Mouse (Mus musculus): Measurements from ENCODE around the gene 9130213A22Rik. TPM values are rescaled to one million over a fixed set of nuclear protein-coding genes. Genes with fewer than 3 reads are reported as not detected.

9130213A22Rik gene
- polyA plus RNA-seq, 1 experiment from 2014 or later, result 0.25 TPM

GRCm38 (mm10) chr11:69125041-69125851, 2.9 kb upstream of the 9130213A22Rik start:
- peak overlapping the region; percentile 78 for H3K27ac ChIP-seq
- peaks cover 4% of the 10 kb centered on the region; the same call in 1 of the 2 replicates for H3K4me1 ChIP-seq (replicated peaks; ENCODE audit: insufficient read depth, low read length)
- H3K9me3 ChIP-seq (replicated peaks; ENCODE audit: low read length), result no peaks in the 10 kb centered on the region
- DNase-seq (ENCODE audit: low spot score), result peak; percentile 95
- TF ChIP-seq CTCF (IDR thresholded peaks at IDR 0.05; ENCODE audit: low read depth), result peak; percentile 74
- WGBS, result under 1% methylated on average over 24 of the region's 24 CpGs
- H3K36me3 ChIP-seq (ENCODE audit: insufficient read depth, low read length), result no peaks in the 10 kb centered on the region
- H3K4me2 ChIP-seq (ENCODE audit: low read length), result peak overlapping the region; percentile 69
- H3K9ac ChIP-seq (ENCODE audit: low read depth, low read length), result peak overlapping the region; percentile 54
- H3K27me3 ChIP-seq (ENCODE audit: insufficient read depth, low read length), result no peaks in the 10 kb centered on the region
- ATAC-seq (replicated peaks; ENCODE audit: low FRiP score, low read depth), result peak; percentile 66
- peak overlapping the region; percentile 52 for H3K4me3 ChIP-seq (replicated peaks; ENCODE audit: low read depth, low read length)

DNA sequence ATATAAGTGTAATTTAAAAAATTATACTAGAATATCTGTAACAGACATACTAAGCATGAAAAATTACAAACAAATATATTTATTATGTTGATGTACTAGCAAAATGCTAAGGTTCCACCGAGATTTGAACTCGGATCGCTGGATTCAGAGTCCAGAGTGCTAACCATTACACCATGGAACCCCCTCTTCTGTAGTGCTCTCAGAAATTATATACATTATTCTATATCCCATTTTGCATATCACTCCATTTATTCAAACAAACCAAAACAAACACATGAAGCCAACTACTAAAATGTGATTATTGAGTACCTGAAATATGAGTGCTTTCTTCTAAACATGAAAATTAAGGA, 2.1 kb upstream of the 9130213A22Rik start:
- ATAC-seq (replicated peaks; ENCODE audit: low FRiP score, low read depth), result no peak

DNA sequence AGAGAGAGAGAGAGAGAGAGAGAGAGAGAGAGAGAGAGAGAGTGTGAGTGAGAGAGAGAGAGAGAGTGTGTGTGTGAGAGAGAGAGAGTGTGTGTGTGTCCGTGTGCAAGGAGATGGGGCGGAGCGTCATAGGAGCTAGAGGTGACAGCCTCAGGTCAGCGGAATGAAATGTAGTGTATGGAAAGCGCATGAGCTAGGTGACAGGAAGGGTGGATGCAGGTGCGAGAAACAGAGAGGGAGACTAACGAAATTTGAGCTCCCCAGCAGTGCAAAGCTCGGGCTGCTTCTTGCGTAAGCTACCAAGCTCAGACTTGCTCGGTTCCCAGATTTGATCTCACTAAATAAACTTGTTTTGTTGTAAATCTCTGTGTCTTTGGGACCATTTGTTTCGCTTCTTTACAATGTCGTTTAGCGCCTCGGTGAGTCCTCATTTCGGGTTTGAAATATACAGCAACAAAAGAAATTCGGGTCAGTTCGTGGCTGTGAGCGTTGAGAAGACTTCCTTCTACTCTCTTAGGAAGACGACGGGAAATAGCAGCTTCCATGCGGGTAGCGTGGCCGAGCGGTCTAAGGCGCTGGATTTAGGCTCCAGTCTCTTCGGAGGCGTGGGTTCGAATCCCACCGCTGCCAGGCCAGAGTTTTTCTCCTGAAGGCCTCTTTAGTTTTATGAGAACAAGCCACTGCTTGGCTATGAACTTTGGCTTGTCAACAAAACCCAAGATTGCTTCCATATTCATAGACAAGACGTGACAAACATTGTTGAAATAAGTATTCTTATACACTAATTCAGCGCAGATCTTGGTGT, 1.5 kb upstream of the 9130213A22Rik start:
- peak overlapping the region; percentile 83 for H3K27ac ChIP-seq
- peak overlapping the region; percentile 66 for H3K4me3 ChIP-seq (replicated peaks; ENCODE audit: low read depth, low read length)
- no peaks in the 10 kb centered on the region for H3K36me3 ChIP-seq (ENCODE audit: insufficient read depth, low read length)
- no peak for TF ChIP-seq CTCF (IDR thresholded peaks at IDR 0.05; ENCODE audit: low read depth)
- no peaks in the 10 kb centered on the region for H3K27me3 ChIP-seq (ENCODE audit: insufficient read depth, low read length)
- H3K9me3 ChIP-seq (replicated peaks; ENCODE audit: low read length), result no peaks in the 10 kb centered on the region
- peak; percentile 94 for DNase-seq (ENCODE audit: low spot score)
- H3K4me1 ChIP-seq (replicated peaks; ENCODE audit: insufficient read depth, low read length), result peaks cover 10% of the 10 kb centered on the region
- H3K9ac ChIP-seq (ENCODE audit: low read depth, low read length), result peak overlapping the region; percentile 54
- H3K4me2 ChIP-seq (ENCODE audit: low read length), result peak overlapping the region; percentile 92
- under 1% methylated on average over 31 of the region's 31 CpGs for WGBS
- peak; percentile 16 for ATAC-seq (replicated peaks; ENCODE audit: low FRiP score, low read depth)

More for the DNA sequence above, 2.1 kb upstream of the 9130213A22Rik start:
- no peaks in the 10 kb centered on the region for H3K36me3 ChIP-seq (ENCODE audit: insufficient read depth, low read length)
- no peak overlapping the region; the same call in 1 of the 2 replicates for H3K4me3 ChIP-seq (replicated peaks; ENCODE audit: low read depth, low read length)
- H3K4me1 ChIP-seq (replicated peaks; ENCODE audit: insufficient read depth, low read length), result peaks cover 7% of the 10 kb centered on the region; the same call in 1 of the 2 replicates
- H3K4me2 ChIP-seq (ENCODE audit: low read length), result 0 out of 2 replicates have a peak overlapping the region, but pooled peaks have one; percentile 92
- no peaks in the 10 kb centered on the region for H3K9me3 ChIP-seq (replicated peaks; ENCODE audit: low read length)
- TF ChIP-seq CTCF (IDR thresholded peaks at IDR 0.05; ENCODE audit: low read depth), result no peak
- WGBS, result 0% methylated on average over 3 of the region's 3 CpGs
- peak; percentile 84 for DNase-seq (ENCODE audit: low spot score)
- H3K27ac ChIP-seq, result peak overlapping the region; percentile 83; the same call in 1 of the 2 replicates
- no peaks in the 10 kb centered on the region for H3K27me3 ChIP-seq (ENCODE audit: insufficient read depth, low read length)
- H3K9ac ChIP-seq (ENCODE audit: low read depth, low read length), result no peak overlapping the region

DNA sequence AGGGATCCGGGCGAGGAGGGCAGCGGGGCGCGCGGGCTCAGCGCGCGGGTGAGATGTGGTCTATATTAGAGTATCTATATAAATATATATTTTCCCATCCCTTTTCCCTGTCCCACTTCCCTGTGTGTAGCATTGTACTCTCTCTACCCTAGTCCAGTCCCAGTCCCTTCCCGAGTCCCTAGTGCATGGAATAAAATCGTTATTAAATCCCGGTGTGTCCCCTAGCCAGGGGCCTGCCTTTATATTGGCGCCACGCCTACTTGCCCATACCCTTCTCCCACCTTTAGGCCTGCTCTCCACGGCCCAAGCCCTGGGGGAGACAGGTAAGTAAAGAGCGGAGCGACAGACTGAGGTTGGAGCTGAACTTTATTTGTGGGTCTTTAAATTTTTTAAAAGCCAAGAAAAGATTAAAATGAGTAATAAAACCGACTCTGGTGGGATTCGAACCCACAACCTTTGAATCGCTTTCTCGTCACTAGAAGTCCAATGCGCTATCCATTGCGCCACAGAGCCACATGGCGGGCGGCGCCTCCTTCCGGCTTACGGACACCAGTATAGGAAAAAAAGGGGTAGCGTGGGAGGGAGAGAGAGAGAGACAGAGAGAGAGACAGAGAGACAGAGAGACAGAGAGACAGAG, 785 bp upstream of the 9130213A22Rik start:
- H3K27me3 ChIP-seq (ENCODE audit: insufficient read depth, low read length), result no peaks in the 10 kb centered on the region
- peak overlapping the region; percentile 83 for H3K27ac ChIP-seq
- H3K4me1 ChIP-seq (replicated peaks; ENCODE audit: insufficient read depth, low read length), result peaks cover 12% of the 10 kb centered on the region
- H3K9me3 ChIP-seq (replicated peaks; ENCODE audit: low read length), result no peaks in the 10 kb centered on the region
- ATAC-seq (replicated peaks; ENCODE audit: low FRiP score, low read depth), result no peak
- DNase-seq (ENCODE audit: low spot score), result peak; percentile 84
- TF ChIP-seq CTCF (IDR thresholded peaks at IDR 0.05; ENCODE audit: low read depth), result peak; percentile 38
- H3K4me3 ChIP-seq (replicated peaks; ENCODE audit: low read depth, low read length), result peak overlapping the region; percentile 66
- peak overlapping the region; percentile 92 for H3K4me2 ChIP-seq (ENCODE audit: low read length)
- no peaks in the 10 kb centered on the region for H3K36me3 ChIP-seq (ENCODE audit: insufficient read depth, low read length)
- peak overlapping the region; percentile 67 for H3K9ac ChIP-seq (ENCODE audit: low read depth, low read length)
- WGBS, result under 1% methylated on average over 28 of the region's 29 CpGs

DNA sequence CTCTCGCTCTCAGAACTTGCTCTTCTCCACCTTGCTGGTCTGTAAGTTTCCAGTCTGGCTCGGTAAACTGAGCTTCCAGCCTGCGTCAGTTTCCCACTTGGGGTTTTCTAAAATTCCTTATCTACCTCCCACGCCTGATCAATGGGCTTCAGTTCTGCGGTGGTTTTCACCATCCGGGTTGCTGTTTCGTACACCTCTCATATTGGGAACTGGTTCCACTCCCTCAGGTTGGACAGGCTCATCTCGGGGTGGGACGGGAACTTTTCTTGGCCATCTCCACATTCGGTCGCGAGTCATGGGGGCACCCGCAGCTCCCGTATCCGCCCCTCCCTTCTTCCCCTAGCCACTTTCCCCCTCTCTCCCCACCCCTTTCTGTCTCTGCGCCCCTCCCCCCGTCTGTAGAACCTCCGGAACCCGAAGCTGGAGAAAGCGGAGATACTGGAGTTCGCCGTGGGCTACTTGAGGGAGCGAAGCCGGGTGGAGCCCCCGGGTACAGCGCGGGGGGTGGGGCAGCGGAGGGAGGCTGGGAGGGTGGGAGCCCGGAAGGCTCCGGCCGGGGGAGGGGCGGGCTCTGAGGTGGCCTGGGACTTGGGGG, 551 bp downstream of the 9130213A22Rik start:
- Histone ChIP-seq H3K27me3 (ENCODE audit: insufficient read depth, low read length) (no peaks in the 10 kb centered on the region), H3K27ac (peak overlapping the region; percentile 83), H3K9me3 (replicated peaks; ENCODE audit: low read length) (no peaks in the 10 kb centered on the region), H3K4me3 (replicated peaks; ENCODE audit: low read depth, low read length) (peak overlapping the region; percentile 66), H3K36me3 (ENCODE audit: insufficient read depth, low read length) (no peaks in the 10 kb centered on the region), H3K4me1 (replicated peaks; ENCODE audit: insufficient read depth, low read length) (peaks cover 12% of the 10 kb centered on the region), H3K9ac (ENCODE audit: low read depth, low read length) (peak overlapping the region; percentile 67), H3K4me2 (ENCODE audit: low read length) (peak overlapping the region; percentile 92)
- DNase-seq (ENCODE audit: low spot score) (peak; percentile 65), ATAC-seq (replicated peaks; ENCODE audit: low FRiP score, low read depth) (no peak)
- under 1% methylated on average over 29 of the region's 32 CpGs for WGBS
- TF ChIP-seq CTCF (IDR thresholded peaks at IDR 0.05; ENCODE audit: low read depth), result no peak
